Mouse (Mus musculus) limb, embryonic 15.5 days (tissue): Measurements from ENCODE around the gene Sst. TPM values are rescaled to one million over a fixed set of nuclear protein-coding genes. Genes with fewer than 3 reads are reported as not detected.
"Not testable (repeated sequence)": the region's sequence is repeated elsewhere in the genome, so short reads cannot be mapped to it uniquely, and the experiment has no call there.

Experiments used
- ATAC-seq: fragments of 200-750 bp; cut with Nextera tagmentation; 2 replicates; pipeline ENCODE4 v1.8.0; 2017; ENCODE audit warnings: low read depth, moderate TSS enrichment; ENCODE audit not compliant: insufficient number of reproducible peaks, low FRiP score, low TSS enrichment
- H3K27ac ChIP-seq: fragments of 300-500 bp; sonication (generic); 2 replicates; pipeline ENCODE4 v1.5.1; 2015; ENCODE audit warnings: moderate library complexity, mild to moderate bottlenecking, inconsistent platforms
- H3K27me3 ChIP-seq: fragments of 300-500 bp; sonication (generic); 2 replicates; pipeline ENCODE4 v1.6.1; 2015; ENCODE audit warnings: inconsistent platforms
- H3K36me3 ChIP-seq: fragments of 300-500 bp; sonication (generic); 2 replicates; pipeline ENCODE4 v1.6.1; 2015; ENCODE audit warnings: inconsistent platforms
- H3K4me1 ChIP-seq: fragments of 300-500 bp; sonication (generic); 2 replicates; pipeline ENCODE4 v1.6.1; 2015; ENCODE audit warnings: inconsistent platforms
- H3K4me2 ChIP-seq: fragments of 300-500 bp; sonication (generic); 2 replicates; pipeline ENCODE4 v1.6.1; 2015; ENCODE audit warnings: mild to moderate bottlenecking, inconsistent platforms
- H3K4me3 ChIP-seq: fragments of 300-500 bp; sonication (generic); 2 replicates; pipeline ENCODE4 v1.5.1; 2015; ENCODE audit warnings: mild to moderate bottlenecking, inconsistent platforms
- H3K9ac ChIP-seq: fragments of 300-500 bp; sonication (generic); 2 replicates; pipeline ENCODE4 v1.6.1; 2015; ENCODE audit warnings: inconsistent platforms
- H3K9me3 ChIP-seq: fragments of 300-500 bp; sonication (generic); 2 replicates; pipeline ENCODE4 v1.6.1; 2016; ENCODE audit warnings: inconsistent platforms
- WGBS: fragments of 180-500 bp; shearing (Covaris S2); methylation state at CpG from one replicate; pipeline ENCODE4 v1.1.7; 2015; 5-methylcytosine and 5-hydroxymethylcytosine counted together
- polyA plus RNA-seq: library from polyadenylated mRNA; unstranded; fragments of >200 nt; fragmentation: Nextera tagmentation; extraction: Ambion mirVana; gene quantifications from 2 replicates; pipeline ENCODE4 v1.2.1, GENCODE M21; 2015

The Sst gene
- polyA plus RNA-seq, 1 experiment from 2014 or later = 11.2 TPM

- H3K4me2 ChIP-seq, ATAC-seq, H3K9me3 ChIP-seq, H3K4me3 ChIP-seq, H3K9ac ChIP-seq, H3K27me3 ChIP-seq, H3K36me3 ChIP-seq, H3K4me1 ChIP-seq, H3K27ac ChIP-seq: not testable (repeated sequence)
- 82% methylated on average over 9 of the region's 9 CpGs for WGBS
Observed at GRCm38 (mm10) chr16:23908076-23909014, 17.6 kb upstream of the Sst start.

DNA sequence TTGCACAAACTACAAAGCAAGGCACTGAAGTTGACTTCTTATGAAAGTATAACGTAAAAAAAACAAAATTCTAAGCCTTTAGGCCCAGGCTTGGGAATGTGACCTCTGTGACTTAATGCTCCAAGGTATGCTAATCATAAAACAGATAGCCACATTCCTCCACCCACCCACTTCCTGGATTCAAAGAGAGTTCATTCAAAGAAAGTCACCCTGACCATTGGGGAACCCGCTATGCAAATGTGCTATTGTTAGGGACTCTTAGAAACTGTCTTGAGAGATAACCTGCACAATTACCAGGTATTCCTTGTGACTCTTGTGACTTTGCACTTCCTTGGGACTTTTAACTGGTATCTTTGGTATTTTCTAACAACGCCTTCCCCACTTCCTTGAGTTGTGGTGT, 15.8 kb upstream of the Sst start:
- not testable (repeated sequence) for H3K4me2 ChIP-seq

GRCm38 (mm10) chr16:23901411-23901810, 10.7 kb upstream of the Sst start:
- 85% methylated on average over 7 of the region's 7 CpGs for WGBS

More for the DNA sequence above, 15.8 kb upstream of the Sst start:
- H3K9me3 ChIP-seq, H3K27me3 ChIP-seq, H3K27ac ChIP-seq, ATAC-seq, H3K36me3 ChIP-seq, H3K4me3 ChIP-seq, H3K4me1 ChIP-seq, H3K9ac ChIP-seq: not testable (repeated sequence)
- 86% methylated on average over 3 of the region's 3 CpGs for WGBS

GRCm38 (mm10) chr16:23900061-23900460, 9.3 kb upstream of the Sst start:
- Histone ChIP-seq H3K4me3 (no peak overlapping the region), H3K27me3 (peaks cover 10% of the 10 kb centered on the region), H3K4me2 (no peak overlapping the region), H3K36me3 (no peaks in the 10 kb centered on the region), H3K4me1 (peaks cover 12% of the 10 kb centered on the region), H3K27ac (no peak overlapping the region), H3K9me3 (no peaks in the 10 kb centered on the region), H3K9ac (no peak overlapping the region)
- ATAC-seq = no peak
- 78% methylated on average over 4 of the region's 4 CpGs for WGBS

More at GRCm38 (mm10) chr16:23901411-23901810, 10.7 kb upstream of the Sst start:
- H3K9ac ChIP-seq = no peak overlapping the region
- H3K36me3 ChIP-seq = no peaks in the 10 kb centered on the region
- H3K27me3 ChIP-seq = peaks cover 10% of the 10 kb centered on the region
- H3K9me3 ChIP-seq = no peaks in the 10 kb centered on the region
- H3K4me1 ChIP-seq = peaks cover 12% of the 10 kb centered on the region
- H3K4me3 ChIP-seq = no peak overlapping the region
- no peak overlapping the region for H3K4me2 ChIP-seq
- no peak for ATAC-seq
- H3K27ac ChIP-seq = no peak overlapping the region

DNA sequence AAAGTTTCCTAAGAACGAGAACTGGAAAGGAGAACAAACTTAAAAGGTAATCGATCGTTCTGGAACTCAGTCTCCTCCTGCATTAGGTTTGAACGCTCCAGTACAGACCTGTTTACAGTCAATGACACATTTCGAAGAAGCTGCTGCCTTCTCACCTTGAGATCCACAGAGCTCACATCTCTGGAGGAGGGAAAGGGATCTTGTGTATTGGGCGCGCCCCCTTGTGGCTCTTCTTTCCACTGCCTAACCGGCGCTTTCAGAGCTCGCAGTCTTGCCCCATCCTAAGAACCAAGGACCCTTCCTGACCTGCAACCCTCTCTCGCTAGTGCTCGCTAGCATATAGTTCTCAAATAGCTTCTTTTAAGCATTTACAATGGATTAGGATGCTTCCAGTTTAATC, 8.1 kb upstream of the Sst start:
- no peaks in the 10 kb centered on the region for H3K36me3 ChIP-seq
- peak overlapping the region; percentile 18; the same call in 1 of the 2 replicates for H3K4me3 ChIP-seq
- peaks cover 12% of the 10 kb centered on the region for H3K4me1 ChIP-seq
- 9% methylated on average over 12 of the region's 12 CpGs for WGBS
- no peaks in the 10 kb centered on the region for H3K9me3 ChIP-seq
- ATAC-seq = no peak
- peak overlapping the region; percentile 44 for H3K4me2 ChIP-seq
- H3K27me3 ChIP-seq = peaks cover 10% of the 10 kb centered on the region
- no peak overlapping the region for H3K9ac ChIP-seq
- no peak overlapping the region for H3K27ac ChIP-seq

DNA sequence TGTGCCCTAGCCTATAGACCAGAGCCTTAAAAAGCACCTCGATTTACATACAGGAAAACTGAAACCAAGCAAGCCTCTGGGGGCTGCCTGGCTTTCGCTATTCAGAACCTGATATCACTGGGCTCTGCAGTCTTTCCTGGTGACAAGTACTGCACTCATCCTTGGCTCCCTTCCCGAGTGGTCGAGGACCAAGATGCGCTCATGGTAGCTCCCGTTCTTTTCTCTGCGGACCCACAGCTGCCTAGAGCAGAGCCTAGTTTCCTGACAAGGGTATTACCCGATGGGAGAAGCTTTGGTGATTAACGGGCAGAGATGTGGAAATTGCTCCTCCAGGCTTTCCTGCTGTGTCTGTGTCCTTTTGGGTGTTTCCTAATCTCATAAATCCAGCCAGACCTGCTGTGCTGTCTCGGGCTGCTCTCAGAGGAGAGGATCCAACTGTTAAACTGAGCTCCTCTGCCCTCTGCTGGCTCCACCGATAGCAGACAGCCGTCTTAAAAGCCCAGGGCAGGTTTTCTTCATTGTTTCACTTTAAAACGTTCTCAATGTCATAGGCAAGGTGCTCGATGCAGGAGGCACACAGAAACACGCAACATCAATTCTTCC, 7.3 kb upstream of the Sst start:
- Histone ChIP-seq H3K27me3 (peaks cover 15% of the 10 kb centered on the region), H3K9ac (0 out of 2 replicates have a peak overlapping the region, but pooled peaks have one; percentile 17)
- ATAC-seq = no peak

DNA sequence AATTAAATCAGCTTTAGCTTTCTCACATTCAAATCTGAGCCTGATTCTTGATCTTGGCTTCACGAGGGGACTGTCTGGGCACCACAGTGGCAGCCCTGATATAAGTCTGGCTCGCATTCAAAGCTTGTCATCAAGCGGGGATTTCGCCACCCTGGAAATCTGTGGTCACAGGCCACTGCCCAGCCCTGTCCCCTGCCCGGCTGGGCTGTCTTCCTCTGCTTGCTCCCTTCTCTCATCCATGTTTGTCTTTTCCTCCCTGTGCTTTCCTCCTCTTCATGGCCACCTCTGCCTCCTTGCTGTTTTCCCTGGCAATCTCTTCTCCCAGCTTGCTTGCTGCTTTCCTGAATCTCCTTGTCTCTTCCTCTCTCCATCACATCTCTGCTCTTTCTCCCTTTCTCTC, 6.7 kb upstream of the Sst start:
- Histone ChIP-seq H3K27me3 (peaks cover 19% of the 10 kb centered on the region), H3K4me2 (no peak overlapping the region)

More for the DNA sequence above, 7.3 kb upstream of the Sst start:
- peaks cover 12% of the 10 kb centered on the region for H3K4me1 ChIP-seq
- peak overlapping the region; percentile 18 for H3K4me3 ChIP-seq
- no peaks in the 10 kb centered on the region for H3K9me3 ChIP-seq
- peak overlapping the region; percentile 44 for H3K4me2 ChIP-seq
- 8% methylated on average over 15 of the region's 15 CpGs for WGBS
- no peak overlapping the region for H3K27ac ChIP-seq
- H3K36me3 ChIP-seq = no peaks in the 10 kb centered on the region

GRCm38 (mm10) chr16:23895135-23895534, 4.4 kb upstream of the Sst start:
- 77% methylated on average over 3 of the region's 3 CpGs for WGBS
- Histone ChIP-seq H3K4me2 (no peak overlapping the region), H3K27ac (no peak overlapping the region), H3K4me3 (no peak overlapping the region), H3K9me3 (no peaks in the 10 kb centered on the region), H3K4me1 (peaks cover 18% of the 10 kb centered on the region), H3K36me3 (no peaks in the 10 kb centered on the region), H3K9ac (no peak overlapping the region), H3K27me3 (peaks cover 43% of the 10 kb centered on the region)
- no peak for ATAC-seq

More for the DNA sequence above, 6.7 kb upstream of the Sst start:
- Histone ChIP-seq H3K9ac (no peak overlapping the region), H3K4me1 (peaks cover 12% of the 10 kb centered on the region), H3K27ac (no peak overlapping the region), H3K36me3 (no peaks in the 10 kb centered on the region), H3K9me3 (no peaks in the 10 kb centered on the region), H3K4me3 (no peak overlapping the region)
- ATAC-seq = no peak
- 64% methylated on average over 5 of the region's 5 CpGs for whole genome bisulfite sequencing

DNA sequence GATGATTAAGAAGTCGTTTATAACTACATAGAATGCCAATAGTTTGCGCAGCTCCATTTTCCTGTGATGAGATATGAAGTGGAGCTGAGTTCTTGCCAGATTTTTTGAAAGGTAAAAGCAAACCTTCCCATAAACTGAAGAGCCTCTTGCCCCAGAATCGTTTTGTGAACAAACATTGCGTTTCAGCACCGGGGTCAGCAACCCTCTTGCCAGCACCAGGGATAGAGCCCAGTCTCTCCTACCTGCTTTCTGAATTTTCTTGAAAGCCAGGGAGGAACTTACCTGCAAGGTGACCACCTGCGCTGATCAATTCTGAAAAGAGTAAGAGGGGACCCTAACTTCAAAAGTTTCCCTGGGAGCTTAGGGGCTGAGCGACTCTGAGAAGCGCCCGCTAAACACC, 607 bp downstream of the Sst start:
- no peak overlapping the region for H3K9ac ChIP-seq
- ATAC-seq = no peak
- H3K4me3 ChIP-seq = no peak overlapping the region
- H3K4me2 ChIP-seq = no peak overlapping the region
- peaks cover 39% of the 10 kb centered on the region for H3K27me3 ChIP-seq
- no peak overlapping the region for H3K27ac ChIP-seq
- H3K36me3 ChIP-seq = no peaks in the 10 kb centered on the region
- 6% methylated on average over 9 of the region's 9 CpGs for WGBS
- H3K9me3 ChIP-seq = no peaks in the 10 kb centered on the region
- peaks cover 6% of the 10 kb centered on the region; the same call in 1 of the 2 replicates for H3K4me1 ChIP-seq

- H3K4me3 ChIP-seq = no peak overlapping the region
- ATAC-seq = no peak
- no peaks in the 10 kb centered on the region for H3K36me3 ChIP-seq
- no peak overlapping the region for H3K27ac ChIP-seq
- H3K9me3 ChIP-seq = no peaks in the 10 kb centered on the region
- no peak overlapping the region for H3K4me2 ChIP-seq
- H3K27me3 ChIP-seq = peaks cover 34% of the 10 kb centered on the region
- WGBS = 76% methylated on average over 10 of the region's 10 CpGs
- peaks cover 6% of the 10 kb centered on the region; the same call in 1 of the 2 replicates for H3K4me1 ChIP-seq
- no peak overlapping the region for H3K9ac ChIP-seq
Observed at GRCm38 (mm10) chr16:23887910-23888579, 2.7 kb downstream of the Sst start.

DNA sequence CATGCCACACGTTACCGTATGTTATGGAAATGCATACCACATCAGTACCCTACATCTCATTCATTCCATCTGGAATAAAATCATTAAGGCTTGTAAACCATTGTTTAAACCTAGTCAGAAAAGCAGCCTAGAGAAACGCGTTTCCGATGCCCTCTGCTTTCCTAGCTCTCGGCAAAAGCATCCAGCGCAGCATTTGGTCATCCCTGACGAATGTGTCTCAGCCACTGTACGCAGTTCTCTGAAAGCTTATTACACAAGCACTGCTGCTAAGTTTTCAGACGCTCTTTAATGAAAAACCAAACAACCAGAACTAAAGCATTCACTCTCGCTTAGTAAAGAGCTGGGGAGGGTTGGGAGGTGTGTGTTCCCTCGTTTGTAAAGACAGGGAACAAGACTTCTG, 5.7 kb downstream of the Sst start:
- ATAC-seq = no peak
- H3K9me3 ChIP-seq = no peaks in the 10 kb centered on the region
- no peak overlapping the region for H3K27ac ChIP-seq
- WGBS = 44% methylated on average over 12 of the region's 12 CpGs
- no peak overlapping the region for H3K4me2 ChIP-seq
- no peak overlapping the region for H3K4me3 ChIP-seq
- H3K4me1 ChIP-seq = no peaks in the 10 kb centered on the region; the same call in 1 of the 2 replicates
- H3K9ac ChIP-seq = no peak overlapping the region
- H3K36me3 ChIP-seq = no peaks in the 10 kb centered on the region
- peaks cover 6% of the 10 kb centered on the region for H3K27me3 ChIP-seq

DNA sequence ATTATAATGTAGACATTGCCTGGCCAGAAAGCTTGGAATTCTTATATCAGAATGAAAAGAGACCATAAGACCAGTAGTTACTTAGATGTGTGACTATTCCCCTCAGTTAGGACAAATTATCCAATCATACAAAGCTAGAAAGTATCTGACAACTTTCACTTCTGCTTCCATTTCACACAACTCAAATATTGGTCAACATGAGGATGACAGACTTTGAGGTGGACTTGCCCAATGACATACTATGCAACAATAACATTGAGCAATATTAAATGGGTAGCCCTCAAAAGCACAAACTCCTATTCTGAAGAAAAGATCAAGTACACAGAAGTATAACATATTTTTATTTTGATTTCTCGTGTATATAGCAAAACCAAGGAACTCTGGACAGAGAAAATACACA, 35.5 kb downstream of the Sst start:
- H3K36me3 ChIP-seq = no peaks in the 10 kb centered on the region
- no peak overlapping the region for H3K4me3 ChIP-seq
- no peak overlapping the region for H3K9ac ChIP-seq
- H3K4me2 ChIP-seq = no peak overlapping the region
- WGBS = 66% methylated on average over 1 of the region's 1 CpGs
- H3K27me3 ChIP-seq = no peaks in the 10 kb centered on the region
- no peak overlapping the region for H3K27ac ChIP-seq
- no peaks in the 10 kb centered on the region for H3K4me1 ChIP-seq
- no peak for ATAC-seq
- H3K9me3 ChIP-seq = no peaks in the 10 kb centered on the region
